Mouse (Mus musculus) testis, postnatal 10 days (tissue): ENCODE measurements around the gene Dohh.

Experiments
- DNase-seq: peaks from one replicate; pipeline ENCODE4 v3.0.0; 2021; ENCODE audit warnings: low spot score

Gene Dohh

GRCm38 (mm10) chr10:81404720-81405119 lies 20.5 kb downstream of the Dohh start:
- DNase-seq: no peak

GRCm38 (mm10) chr10:81405588-81406201 lies 21.5 kb downstream of the Dohh start:
- DNase-seq: peak; percentile 84

- no peak for DNase-seq
Observed at GRCm38 (mm10) chr10:81406504-81407440, 22.5 kb downstream of the Dohh start.

DNA sequence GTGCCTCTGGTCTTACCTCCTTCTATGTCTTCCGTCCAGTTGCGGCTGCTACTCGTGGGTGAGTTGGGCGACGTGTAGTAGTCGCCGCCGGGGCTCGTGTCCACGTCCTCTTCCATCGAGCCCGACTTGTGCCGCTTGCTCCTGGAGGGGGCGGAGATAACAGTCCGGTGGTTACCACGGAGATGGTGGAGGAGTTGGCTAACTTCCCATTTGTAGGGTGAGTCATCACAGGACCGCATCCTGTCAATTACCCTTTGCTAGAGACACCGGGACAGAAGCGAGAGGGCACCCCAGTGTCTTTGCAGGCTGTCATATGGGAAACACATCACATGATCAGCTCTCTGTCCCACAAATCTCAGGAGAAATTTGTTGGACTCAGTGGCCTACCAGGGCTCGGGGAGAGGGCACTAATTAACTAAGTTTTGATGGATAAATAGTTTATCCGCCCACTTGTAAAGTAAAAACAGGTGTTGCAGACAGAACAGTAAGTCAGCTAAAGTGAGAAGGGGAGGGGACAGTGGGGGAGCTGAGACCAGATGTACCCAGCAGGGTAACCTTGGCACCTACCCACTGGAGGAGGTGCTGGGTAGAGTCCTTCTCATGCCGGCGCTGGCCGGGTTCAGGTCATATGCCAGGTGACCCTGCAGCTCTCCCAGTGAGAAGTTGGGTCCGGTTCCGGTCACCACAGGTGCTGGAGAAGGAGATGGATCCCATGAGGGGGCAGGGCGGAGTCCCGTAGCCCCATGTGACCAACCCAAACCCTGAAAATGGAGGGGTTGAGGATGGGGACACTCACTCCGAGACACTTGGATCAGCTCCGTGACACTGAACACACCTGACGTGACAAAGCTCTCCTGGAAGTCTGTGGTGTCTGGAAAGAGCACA lies 23.6 kb downstream of the Dohh start:
- peak; percentile 71 for DNase-seq

DNA sequence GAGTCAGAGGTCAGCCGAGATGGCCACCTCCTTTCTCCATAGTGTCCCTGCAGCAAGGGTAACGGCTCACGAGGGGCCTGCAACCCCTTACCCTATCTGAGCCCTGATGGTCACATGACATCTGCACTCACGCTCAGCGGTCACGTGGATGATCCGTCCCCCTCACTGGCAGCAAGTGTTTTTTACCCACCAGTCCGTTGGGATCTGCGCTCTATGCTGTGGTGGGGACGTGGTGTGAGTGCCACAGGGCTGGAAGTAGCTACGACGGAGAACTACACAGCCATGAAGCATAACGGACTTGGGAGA lies 24.1 kb downstream of the Dohh start:
- DNase-seq: no peak

- DNase-seq: peak; percentile 91
Observed at GRCm38 (mm10) chr10:81408871-81409291, 24.7 kb downstream of the Dohh start.

GRCm38 (mm10) chr10:81409330-81409729 lies 25.1 kb downstream of the Dohh start:
- peak; percentile 58 for DNase-seq

- DNase-seq: no peak
Observed at GRCm38 (mm10) chr10:81410350-81410749, 26.1 kb downstream of the Dohh start.

DNA sequence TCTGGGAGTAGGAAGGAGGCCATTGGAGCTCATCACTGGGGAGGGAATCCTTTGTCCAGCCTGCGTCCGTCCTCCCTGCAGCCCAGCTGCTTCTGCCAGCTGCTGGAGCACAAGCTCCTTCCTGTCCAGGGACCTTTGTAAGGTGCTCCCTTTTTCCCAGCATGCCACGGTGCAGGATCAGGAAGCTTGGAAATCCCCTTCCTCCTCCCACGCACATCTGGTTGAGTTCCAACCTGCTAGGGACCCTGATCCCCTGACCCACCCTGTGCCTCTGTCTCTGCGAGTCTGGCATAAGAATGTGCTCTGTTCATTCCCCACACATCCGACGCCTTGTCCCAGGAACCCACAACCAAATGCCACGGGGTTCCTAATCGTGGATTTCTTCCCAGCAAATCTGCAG lies 26.8 kb downstream of the Dohh start:
- DNase-seq: peak; percentile 73

DNA sequence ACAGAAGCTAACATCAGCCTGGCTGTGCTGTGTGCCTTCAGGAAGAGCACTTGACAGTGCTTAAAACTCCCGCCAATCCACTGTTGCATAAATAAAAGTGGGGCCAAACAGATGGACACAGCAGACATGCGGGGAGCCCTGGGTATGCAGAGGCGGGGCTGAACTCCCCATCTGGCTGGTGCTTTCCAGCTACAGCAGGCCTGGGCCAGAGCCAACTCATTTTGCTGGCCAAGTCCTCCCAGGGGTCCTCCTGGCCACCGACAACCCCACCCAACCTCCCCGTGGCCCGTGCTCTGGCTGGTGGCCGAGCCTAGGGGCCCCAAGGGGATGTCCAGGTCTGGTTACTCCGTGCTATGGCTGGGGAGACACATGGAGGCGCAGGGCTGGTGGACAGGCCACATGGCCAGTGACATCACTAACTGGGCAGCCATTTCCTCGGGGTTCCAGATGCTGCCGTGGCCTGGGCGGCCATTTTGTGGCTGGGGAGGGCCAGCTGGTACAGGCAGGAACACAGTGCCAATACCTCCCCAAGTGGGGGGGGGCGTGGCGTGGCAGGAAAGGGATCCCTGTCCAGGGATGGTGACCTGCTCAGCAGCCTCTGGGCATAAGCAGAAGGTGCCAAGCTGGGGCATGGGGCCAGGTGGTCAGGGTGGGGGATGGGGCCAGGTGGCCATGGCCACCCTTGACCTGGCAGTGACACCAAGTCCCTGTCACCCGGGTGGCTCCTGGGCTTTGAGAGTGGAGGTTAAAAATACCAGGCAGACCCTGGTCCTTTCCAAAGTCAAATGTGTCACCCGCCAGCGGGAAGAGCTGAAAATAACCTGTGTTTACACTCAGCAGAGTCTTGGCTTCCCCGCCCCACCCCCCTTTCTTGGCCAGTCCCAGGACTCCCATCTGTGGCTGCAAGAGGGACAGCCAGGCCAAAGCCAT lies 27.5 kb downstream of the Dohh start:
- peak; percentile 89 for DNase-seq

DNA sequence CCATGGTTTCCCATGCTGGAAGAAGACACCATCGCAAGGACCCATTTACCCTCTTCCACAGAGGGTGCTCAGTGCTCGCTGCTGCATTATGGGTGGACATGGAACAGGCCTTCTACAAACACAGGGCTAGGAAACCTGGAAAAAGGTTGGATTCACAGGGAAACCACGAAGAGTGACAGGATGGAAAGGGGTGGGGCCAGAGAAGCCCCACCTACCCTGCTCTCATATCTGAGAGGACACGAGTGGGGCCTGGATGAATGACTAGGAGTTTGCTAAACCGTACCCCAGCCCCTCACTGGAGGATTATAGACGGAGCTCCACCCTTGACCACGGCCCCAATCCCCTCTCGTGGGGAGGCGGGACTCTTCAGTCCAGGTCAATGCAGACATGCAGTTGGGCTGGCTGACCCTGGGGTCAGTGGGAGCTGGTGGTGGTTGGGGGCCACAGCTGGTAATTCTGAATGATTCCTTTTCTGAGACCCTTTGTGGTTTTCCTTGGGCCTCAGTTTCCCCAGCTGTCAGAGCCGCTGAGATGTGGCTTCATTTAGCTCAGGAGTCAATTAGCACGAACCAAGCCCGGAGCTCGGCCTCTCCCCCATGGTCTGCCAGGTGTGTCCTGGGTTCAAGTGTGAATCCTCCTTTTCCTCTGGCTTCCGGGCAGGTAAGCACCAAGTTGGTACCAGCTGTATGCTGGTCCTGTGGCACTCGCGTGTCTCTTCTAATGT lies 28.5 kb downstream of the Dohh start:
- DNase-seq: no peak

GRCm38 (mm10) chr10:81413310-81414261 lies 29.4 kb downstream of the Dohh start:
- DNase-seq: peak; percentile 93

GRCm38 (mm10) chr10:81414682-81415081 lies 30.5 kb downstream of the Dohh start:
- DNase-seq: peak; percentile 76

GRCm38 (mm10) chr10:81415146-81415545 lies 30.9 kb downstream of the Dohh start:
- no peak for DNase-seq

DNA sequence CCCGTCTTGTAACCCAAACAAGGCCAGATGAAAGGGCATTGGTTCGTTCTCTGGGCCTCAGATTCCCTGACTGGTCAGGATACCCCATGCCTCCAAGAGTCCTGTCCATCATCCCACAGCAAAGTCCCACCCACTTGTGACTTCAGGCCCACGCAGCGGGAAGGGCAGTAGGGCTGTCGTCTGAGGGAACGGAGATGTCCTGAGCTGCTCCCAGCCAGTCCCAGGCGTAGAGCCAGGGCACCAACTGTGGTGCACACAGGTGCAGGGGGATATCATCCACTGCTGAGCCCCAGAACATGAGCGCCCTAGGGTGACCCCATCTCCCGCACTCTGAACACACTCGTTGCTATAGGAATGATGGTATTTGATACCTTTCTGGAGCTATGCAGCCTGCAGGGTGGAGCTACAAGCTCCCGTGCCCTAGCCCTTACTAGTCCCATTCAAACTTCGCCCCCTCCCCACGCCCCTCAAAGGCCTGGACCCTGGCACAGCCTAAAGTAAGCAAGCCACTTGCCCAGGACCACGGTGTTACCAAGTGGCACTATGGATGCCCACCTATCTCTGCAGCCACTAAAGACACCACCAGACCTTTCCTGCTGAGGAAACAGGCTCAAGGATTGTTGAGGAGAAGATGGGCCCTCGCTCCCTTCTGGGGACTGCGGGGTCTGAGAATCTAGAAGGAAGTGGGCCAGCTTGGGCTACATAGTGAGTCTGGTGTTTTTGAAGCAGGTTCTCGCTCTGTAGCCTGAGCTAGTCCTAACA lies 31.5 kb downstream of the Dohh start:
- peak; percentile 66 for DNase-seq

DNA sequence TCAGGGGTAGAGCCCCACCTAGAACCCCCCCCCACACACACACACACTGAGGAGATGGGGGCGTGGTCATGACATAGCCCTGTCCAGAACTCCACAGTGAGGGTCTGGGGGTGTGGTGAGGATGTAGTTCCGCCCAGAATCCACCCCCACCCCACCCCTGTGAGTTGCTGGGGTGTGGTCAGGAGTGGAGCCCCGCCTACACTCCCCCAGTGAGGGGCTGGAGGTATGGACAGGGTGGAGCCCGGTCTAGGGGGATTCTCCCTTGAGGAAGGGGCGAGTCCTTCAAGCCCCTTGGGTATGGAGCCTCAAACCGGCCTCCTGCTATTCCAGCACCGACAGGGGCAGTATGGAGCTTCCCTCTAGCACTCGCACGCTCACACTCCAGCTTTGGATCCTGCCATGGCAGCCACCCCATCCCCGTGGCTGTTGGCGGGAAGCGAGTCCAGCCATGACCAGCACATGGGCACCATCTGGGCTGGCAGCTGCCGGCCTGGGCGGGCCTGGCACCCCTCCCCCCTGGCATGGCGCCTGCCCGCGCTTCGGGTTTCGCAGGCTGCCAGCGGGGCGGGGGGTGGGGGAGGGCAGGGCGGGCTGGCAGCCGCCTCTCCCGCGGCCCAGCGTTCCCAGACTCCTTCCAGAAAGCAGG lies 32.5 kb downstream of the Dohh start:
- peak; percentile 89 for DNase-seq

DNA sequence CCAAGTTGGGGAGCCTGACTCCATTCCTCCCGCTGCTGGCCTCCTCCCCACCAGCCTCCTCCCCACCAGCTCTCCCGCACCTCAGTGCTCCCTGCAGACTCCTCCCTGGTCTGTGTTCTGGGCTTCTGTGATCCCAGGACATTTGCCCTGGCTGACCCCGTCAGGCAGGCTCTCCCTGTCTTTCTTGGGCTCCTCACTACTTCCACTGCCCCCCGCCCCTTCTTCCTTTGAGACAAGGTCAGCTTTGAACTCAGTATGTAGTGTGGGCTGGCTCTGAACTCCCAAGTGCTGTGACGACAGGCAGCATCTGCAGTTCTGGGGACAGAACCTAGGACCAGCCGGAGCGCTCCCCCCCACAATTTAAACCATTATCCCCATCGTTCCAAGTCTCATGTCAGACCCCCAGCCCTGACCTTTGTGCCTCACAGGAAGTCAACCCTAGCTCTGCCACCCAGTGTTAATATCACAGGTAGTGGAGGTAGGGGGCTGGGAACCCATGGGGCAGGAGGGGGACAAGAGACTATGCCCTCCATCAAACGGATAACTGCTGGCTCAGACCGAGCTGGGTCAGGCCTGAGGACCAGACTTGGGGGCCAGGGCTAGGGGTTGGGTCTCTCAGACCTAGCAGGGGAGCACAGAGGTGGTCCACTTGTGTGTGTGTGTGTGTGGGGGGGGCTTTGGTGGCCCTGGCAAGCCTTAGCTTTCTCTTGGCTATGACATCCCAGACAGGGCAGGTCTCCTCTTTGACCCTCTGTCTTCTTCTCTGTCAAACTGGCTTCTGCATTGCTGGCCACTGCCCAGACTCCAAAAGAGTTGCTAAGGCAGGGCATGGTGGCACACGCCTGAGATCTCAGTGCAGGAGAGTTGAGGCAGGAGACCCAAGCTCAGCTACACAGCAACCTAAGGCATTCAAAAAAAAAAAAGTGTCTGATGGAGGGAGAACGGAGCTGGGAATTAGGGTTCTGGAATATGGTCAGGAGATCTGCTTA lies 33.3 kb downstream of the Dohh start:
- peak; percentile 49 for DNase-seq
